Mouse (Mus musculus): Measurements from ENCODE around the gene Rtl5.

- TF ChIP-seq CTCF (IDR thresholded peaks at IDR 0.05; ENCODE audit: low read depth, low read length) (no peak), POLR2A (IDR thresholded peaks at IDR 0.05; ENCODE audit: extremely low read depth, insufficient read depth, low read length) (no peak)
Measured at GRCm38 (mm10) chrX:102101886-102102285, 30.8 kb upstream of the Rtl5 start.
